Comparison of ENCODE assay signal across 19 mouse cellular contexts in the genomic region with DNA sequence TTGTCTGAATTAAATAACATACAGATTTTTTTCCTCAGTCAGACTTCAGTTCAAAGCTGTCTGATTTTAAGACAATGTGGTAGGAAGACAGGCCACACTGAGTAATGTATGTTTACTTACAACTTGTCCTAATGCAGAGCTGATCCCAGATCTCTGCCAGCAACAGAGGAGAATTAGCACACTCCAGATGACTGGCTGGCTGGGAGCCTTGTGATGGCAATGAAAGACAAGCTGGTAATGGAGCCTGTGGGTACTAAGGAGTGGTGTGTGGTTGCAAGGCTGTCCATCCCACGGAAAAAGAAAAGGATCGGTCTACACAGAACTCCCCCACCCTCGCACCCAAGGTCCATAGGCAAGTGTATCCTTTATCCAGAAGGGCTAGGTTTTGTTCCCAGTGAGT. TPM values are rescaled to one million over a fixed set of nuclear protein-coding genes. Genes with fewer than 3 reads are reported as not detected.
DNase-seq lines count a peak whose midpoint lies in the region; ATAC-seq and TF ChIP-seq lines count a peak whose summit lies in the region.
"Had no signal": no experiment of that assay in that cellular context is flagged by ENCODE, and none has a peak within 500 bp of the region (broad histone marks: within the 10 kb centered on the region; RNA-seq: fewer than 3 reads in every experiment).

No protein-coding gene starts in this region.

- ATAC-seq in forebrain, embryonic 16.5 days, result peak; percentile 54; the same call in 1 of the 2 replicates
- no peak for ATAC-seq in forebrain, embryonic 11.5 days (replicated peaks; ENCODE audit: low FRiP score)
- ATAC-seq in midbrain, postnatal 0 days (ENCODE audit: low FRiP score), result no peak
- no peak for ATAC-seq in midbrain, embryonic 11.5 days (ENCODE audit: low FRiP score)
- ATAC-seq: intestine, embryonic 16.5 days; midbrain, embryonic 13.5 days had no signal

- no peaks in the 10 kb centered on the region for H3K9me3 ChIP-seq in forebrain, embryonic 16.5 days (ENCODE audit: control insufficient read depth, low read length)
- H3K9me3 ChIP-seq in forebrain, embryonic 11.5 days (ENCODE audit: control insufficient read depth, low read length), result no peaks in the 10 kb centered on the region
- no peaks in the 10 kb centered on the region for H3K9me3 ChIP-seq in midbrain, postnatal 0 days (ENCODE audit: low read length)
- H3K9me3 ChIP-seq in midbrain, embryonic 11.5 days (ENCODE audit: control insufficient read depth, low read length), result no peaks in the 10 kb centered on the region
- H3K9me3 ChIP-seq: liver, embryonic 13.5 days; midbrain, embryonic 13.5 days; neural tube, embryonic 13.5 days had no signal

- no peak for DNase-seq in forebrain, embryonic 11.5 days (ENCODE audit: low spot score)
- peak; percentile 31 for DNase-seq in midbrain, postnatal 0 days (ENCODE audit: low spot score)
- no peak for DNase-seq in midbrain, embryonic 11.5 days (ENCODE audit: low spot score, missing footprints)
- peak; percentile 64 for DNase-seq in brain, adult 2 months (ENCODE audit: low read depth, low spot score)
- DNase-seq in layer of hippocampus, postnatal 36 days, result peak; percentile 50 to 56
- DNase-seq in spleen, postnatal 36 days (ENCODE audit: low spot score in 2 of 2), result no peak
- DNase-seq: adrenal gland, adult 8-10 months; cerebellum, adult 18-20 months; heart, adult 11 months; heart, postnatal 36 days; kidney, postnatal 36 days; liver, embryonic 13.5 days had no signal

- H3K4me3 ChIP-seq in forebrain, embryonic 16.5 days (replicated peaks; ENCODE audit: low read length), result no peak overlapping the region
- no peak overlapping the region for H3K4me3 ChIP-seq in forebrain, embryonic 11.5 days (ENCODE audit: low read depth, low read length)
- no peak overlapping the region for H3K4me3 ChIP-seq in midbrain, postnatal 0 days (ENCODE audit: low read depth, low read length)
- no peak overlapping the region for H3K4me3 ChIP-seq in midbrain, embryonic 11.5 days (ENCODE audit: low read depth, low read length)
- H3K4me3 ChIP-seq: left cerebral cortex, adult 2 months; liver, embryonic 13.5 days; midbrain, embryonic 13.5 days; neural tube, embryonic 13.5 days had no signal

- H3K4me2 ChIP-seq in forebrain, embryonic 16.5 days (ENCODE audit: low read length), result no peak overlapping the region
- H3K4me2 ChIP-seq in forebrain, embryonic 11.5 days (ENCODE audit: low read depth, low read length, severe bottlenecking), result no peak overlapping the region
- no peak overlapping the region for H3K4me2 ChIP-seq in midbrain, postnatal 0 days (ENCODE audit: low read depth, low read length, poor library complexity, severe bottlenecking)
- H3K4me2 ChIP-seq in midbrain, embryonic 11.5 days, result no peak overlapping the region
- H3K4me2 ChIP-seq: hindbrain, embryonic 14.5 days; liver, embryonic 13.5 days; midbrain, embryonic 13.5 days; neural tube, embryonic 13.5 days had no signal

- 52% methylated on average over 3 of the region's 3 CpGs for whole genome bisulfite sequencing in forebrain, embryonic 16.5 days
- WGBS in forebrain, embryonic 11.5 days, result 81% methylated on average over 3 of the region's 3 CpGs
- WGBS in midbrain, postnatal 0 days, result 83% methylated on average over 3 of the region's 3 CpGs
- WGBS in midbrain, embryonic 11.5 days, result 85% methylated on average over 3 of the region's 3 CpGs

- no peaks in the 10 kb centered on the region for H3K36me3 ChIP-seq in forebrain, embryonic 16.5 days (ENCODE audit: control insufficient read depth, insufficient read depth)
- no peaks in the 10 kb centered on the region for H3K36me3 ChIP-seq in forebrain, embryonic 11.5 days (ENCODE audit: control insufficient read depth, insufficient read depth, low read length)
- no peaks in the 10 kb centered on the region for H3K36me3 ChIP-seq in midbrain, postnatal 0 days (ENCODE audit: insufficient read depth, low read length)
- H3K36me3 ChIP-seq in midbrain, embryonic 11.5 days (ENCODE audit: control insufficient read depth, insufficient read depth, low read length), result no peaks in the 10 kb centered on the region
- H3K36me3 ChIP-seq: liver, embryonic 13.5 days; midbrain, embryonic 13.5 days; neural tube, embryonic 13.5 days had no signal

- peaks cover 16% of the 10 kb centered on the region for H3K4me1 ChIP-seq in forebrain, embryonic 16.5 days (replicated peaks; ENCODE audit: control insufficient read depth, insufficient read depth, low read length)
- H3K4me1 ChIP-seq in forebrain, embryonic 11.5 days (replicated peaks; ENCODE audit: control insufficient read depth, insufficient read depth, low read length), result peaks cover 3% of the 10 kb centered on the region; the same call in 1 of the 2 replicates
- H3K4me1 ChIP-seq in midbrain, postnatal 0 days (ENCODE audit: insufficient read depth, low read length), result no peaks in the 10 kb centered on the region
- peaks cover 12% of the 10 kb centered on the region for H3K4me1 ChIP-seq in midbrain, embryonic 11.5 days (ENCODE audit: control insufficient read depth, insufficient read depth, low read length)
- H3K4me1 ChIP-seq: liver, embryonic 13.5 days had no signal

- H3K9ac ChIP-seq in forebrain, embryonic 16.5 days (replicated peaks; ENCODE audit: low read depth, low read length), result no peak overlapping the region
- H3K9ac ChIP-seq in forebrain, embryonic 11.5 days (ENCODE audit: low read length), result no peak overlapping the region
- no peak overlapping the region for H3K9ac ChIP-seq in midbrain, postnatal 0 days (replicated peaks; ENCODE audit: low read length, poor library complexity, severe bottlenecking)
- no peak overlapping the region for H3K9ac ChIP-seq in midbrain, embryonic 11.5 days (ENCODE audit: low read length)
- H3K9ac ChIP-seq: hindbrain, embryonic 14.5 days; liver, embryonic 13.5 days; midbrain, embryonic 13.5 days; neural tube, embryonic 13.5 days had no signal

- TF ChIP-seq CTCF in midbrain, postnatal 0 days (IDR thresholded peaks at IDR 0.05), result no peak

- H3K27ac ChIP-seq in forebrain, embryonic 16.5 days (ENCODE audit: low read length), result no peak overlapping the region
- H3K27ac ChIP-seq in forebrain, embryonic 11.5 days (ENCODE audit: low read depth, low read length), result no peak overlapping the region
- H3K27ac ChIP-seq in midbrain, postnatal 0 days (ENCODE audit: low read depth, low read length), result no peak overlapping the region
- H3K27ac ChIP-seq in midbrain, embryonic 11.5 days (ENCODE audit: low read depth, low read length), result no peak overlapping the region
- H3K27ac ChIP-seq: hindbrain, embryonic 14.5 days; left cerebral cortex, adult 2 months; liver, embryonic 13.5 days; midbrain, embryonic 13.5 days; neural tube, embryonic 13.5 days; stomach, postnatal 0 days had no signal

- 0 out of 2 replicates have a peak, but pooled peaks cover 4% of the 10 kb centered on the region for H3K27me3 ChIP-seq in forebrain, embryonic 16.5 days (replicated peaks; ENCODE audit: control insufficient read depth, insufficient read depth, low read length)
- H3K27me3 ChIP-seq in forebrain, embryonic 11.5 days (ENCODE audit: control insufficient read depth, insufficient read depth, low read length), result no peaks in the 10 kb centered on the region
- no peaks in the 10 kb centered on the region for H3K27me3 ChIP-seq in midbrain, postnatal 0 days (ENCODE audit: insufficient read depth, low read length)
- H3K27me3 ChIP-seq in midbrain, embryonic 11.5 days (ENCODE audit: control insufficient read depth, insufficient read depth, low read length), result no peaks in the 10 kb centered on the region

RNA-seq across cellular contexts. Expression of gene Thoc3, which starts 25.0 kb away (rescaled TPM):
- 85.6 and 93.2 TPM in 2 replicates for polyA plus RNA-seq in forebrain, embryonic 16.5 days (2015; fragmentation: Nextera tagmentation; extraction: Ambion mirVana)
- 146 and 152 TPM in 2 replicates for polyA plus RNA-seq in forebrain, embryonic 11.5 days (2014; fragmentation: Nextera tagmentation; extraction: Ambion mirVana)
- total RNA-seq in midbrain, postnatal 0 days (2014; rRNA removed), result 51.7 and 62.6 TPM in 2 replicates
- 127 and 133 TPM in 2 replicates for polyA plus RNA-seq in midbrain, postnatal 0 days (2015; fragmentation: Nextera tagmentation; extraction: Ambion mirVana)
- 161 and 163 TPM in 2 replicates for polyA plus RNA-seq in midbrain, embryonic 11.5 days (2014; fragmentation: Nextera tagmentation; extraction: Ambion mirVana)
- 10 to 100 TPM; 35.7 to 36.7 TPM for total RNA-seq in layer of hippocampus, postnatal 36 days (2021)

RNA-seq across cellular contexts. Expression of gene Simc1, which starts 59.9 kb away (rescaled TPM):
- polyA plus RNA-seq in forebrain, embryonic 16.5 days (2015; fragmentation: Nextera tagmentation; extraction: Ambion mirVana), result 26.3 and 27.7 TPM in 2 replicates
- polyA plus RNA-seq in forebrain, embryonic 11.5 days (2014; fragmentation: Nextera tagmentation; extraction: Ambion mirVana), result 18.6 and 20.3 TPM in 2 replicates
- total RNA-seq in midbrain, postnatal 0 days (2014; rRNA removed), result 20.1 and 23.6 TPM in 2 replicates
- 9.8 and 10.2 TPM in 2 replicates for polyA plus RNA-seq in midbrain, postnatal 0 days (2015; fragmentation: Nextera tagmentation; extraction: Ambion mirVana)
- polyA plus RNA-seq in midbrain, embryonic 11.5 days (2014; fragmentation: Nextera tagmentation; extraction: Ambion mirVana), result 14.1 and 17.8 TPM in 2 replicates
- total RNA-seq in layer of hippocampus, postnatal 36 days (2021), result 10 to 100 TPM; 17.4 to 18.2 TPM

Comparison
In these comparisons a context has a peak if more than half of its experiments do, and no peak if none do; other contexts are left out.
1. DNase-seq: peak in midbrain, postnatal 0 days (single experiment), brain, adult 2 months (single experiment) and layer of hippocampus, postnatal 36 days (2 of 2); none in forebrain, embryonic 11.5 days (single experiment), midbrain, embryonic 11.5 days (single experiment) and spleen, postnatal 36 days (0 of 2).